Mouse (Mus musculus) midbrain, postnatal 0 days (tissue): ENCODE measurements around the gene Dnajc12. TPM values are rescaled to one million over a fixed set of nuclear protein-coding genes. Genes with fewer than 3 reads are reported as not detected.
A peak's percentile ranks its signal among the peaks of the same experiment; 100 is the strongest.
"Not testable (repeated sequence)": the region's sequence is repeated elsewhere in the genome, so short reads cannot be mapped to it uniquely, and the experiment has no call there.

Source experiments
- ATAC-seq: fragments of 200-750 bp; cut with Nextera tagmentation; 2 replicates; pipeline ENCODE4 v1.8.0; 2017; ENCODE audit warnings: moderate number of reproducible peaks, mild to moderate bottlenecking, moderate TSS enrichment, moderate library complexity; ENCODE audit not compliant: low FRiP score
- DNase-seq: peaks from one replicate; pipeline ENCODE4 v3.0.0-alpha.2; 2015; ENCODE audit warnings: low spot score
- H3K27ac ChIP-seq: fragments of 300-500 bp; sonication (generic); 2 replicates; pipeline ENCODE4 v1.5.1; 2014; ENCODE audit warnings: low read depth, mild to moderate bottlenecking, low read length, mixed read lengths
- H3K27me3 ChIP-seq: fragments of 300-500 bp; sonication (generic); 2 replicates; pipeline ENCODE4 v1.6.1; 2014; ENCODE audit warnings: low read length, control low read depth, mixed read lengths; ENCODE audit not compliant: insufficient read depth
- H3K36me3 ChIP-seq: fragments of 300-500 bp; sonication (generic); 2 replicates; pipeline ENCODE4 v1.6.1; 2014; ENCODE audit warnings: low read length, control low read depth, mixed read lengths; ENCODE audit not compliant: insufficient read depth
- H3K4me1 ChIP-seq: fragments of 300-500 bp; sonication (generic); 2 replicates; pipeline ENCODE4 v1.6.1; 2014; ENCODE audit warnings: mild to moderate bottlenecking, control low read depth, antibody characterized with exemption, low read length, mixed read lengths; ENCODE audit not compliant: insufficient read depth
- H3K4me2 ChIP-seq: fragments of 300-500 bp; sonication (generic); 2 replicates; pipeline ENCODE4 v1.6.1; 2014; ENCODE audit warnings: low read depth, mild to moderate bottlenecking, low read length, mixed read lengths; ENCODE audit not compliant: poor library complexity, severe bottlenecking
- H3K4me3 ChIP-seq: fragments of 300-500 bp; sonication (generic); 2 replicates; pipeline ENCODE4 v1.5.1; 2014; ENCODE audit warnings: low read depth, mild to moderate bottlenecking, low read length, moderate library complexity
- H3K9ac ChIP-seq: fragments of 300-500 bp; sonication (generic); replicated peaks from 2 replicates; pipeline ENCODE4 v1.6.1; 2014; ENCODE audit warnings: mild to moderate bottlenecking, low read length, moderate library complexity, mixed read lengths; ENCODE audit not compliant: poor library complexity, severe bottlenecking
- H3K9me3 ChIP-seq: fragments of 300-500 bp; sonication (generic); 2 replicates; pipeline ENCODE4 v1.6.1; 2016; ENCODE audit warnings: low read length, control low read depth
- CTCF ChIP-seq: IDR thresholded peaks from 2 replicates; pipeline ENCODE4 v1.5.1; 2016; ENCODE audit warnings: antibody characterized with exemption, mild to moderate bottlenecking
- WGBS: fragments of 180-500 bp; shearing (Covaris S2); extraction: QIAGEN DNeasy Blood & Tissue Kit; methylation state at CpG from one replicate; pipeline ENCODE4 v1.1.7; 2014; 5-methylcytosine and 5-hydroxymethylcytosine counted together
- polyA plus RNA-seq: library from polyadenylated mRNA; unstranded; fragments of >200 nt; fragmentation: Nextera tagmentation; extraction: Ambion mirVana; gene quantifications from 2 replicates; pipeline ENCODE4 v1.2.1, GENCODE M21; 2015
- total RNA-seq: library from RNA; depleted of rRNA; stranded (reverse); fragments of >200 nt; gene quantifications from 2 replicates; pipeline ENCODE4 v1.2.3, GENCODE M21; 2014

The Dnajc12 gene
- total and polyA plus RNA-seq, 2 experiments from 2014 or later = 12.8 to 25.5 TPM

DNA sequence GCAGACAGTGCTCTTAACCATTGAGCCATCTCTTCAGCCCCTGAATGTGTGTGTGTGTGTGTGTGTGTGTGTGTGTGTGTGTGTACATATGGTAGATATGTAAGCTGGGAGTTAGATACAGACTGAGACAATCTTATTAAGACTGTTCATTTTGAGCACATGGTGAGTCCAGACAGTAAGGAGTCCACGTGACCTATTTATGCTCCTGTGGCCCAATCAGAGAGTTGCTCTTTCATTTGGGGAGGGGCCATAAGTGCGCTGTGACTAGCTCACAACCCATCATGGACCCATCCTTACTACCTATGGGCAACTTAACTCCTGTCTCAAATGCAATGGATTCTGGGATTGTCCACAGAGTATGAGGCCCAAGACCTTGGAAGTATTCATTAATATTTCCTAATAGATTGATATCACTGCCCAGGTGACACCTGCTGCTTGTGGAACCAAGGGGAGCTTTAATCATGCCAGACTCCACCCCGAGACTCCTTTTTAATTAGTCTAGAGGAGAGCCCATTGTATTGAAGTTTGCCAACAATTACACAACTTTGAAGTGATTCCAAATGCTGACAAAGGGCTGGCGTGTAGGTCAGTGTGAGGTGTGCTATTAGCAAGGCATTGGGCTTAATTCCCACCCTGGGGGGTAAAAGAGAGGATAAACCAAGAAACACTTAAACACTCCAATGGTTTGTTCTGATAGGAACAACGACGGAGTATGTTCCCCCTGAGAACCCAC is 3.1 kb upstream of the Dnajc12 start:
- Histone ChIP-seq H3K4me1 (peaks cover 6% of the 10 kb centered on the region; the same call in 1 of the 2 replicates), H3K36me3 (no peaks in the 10 kb centered on the region)
- no peak for TF ChIP-seq CTCF

DNA sequence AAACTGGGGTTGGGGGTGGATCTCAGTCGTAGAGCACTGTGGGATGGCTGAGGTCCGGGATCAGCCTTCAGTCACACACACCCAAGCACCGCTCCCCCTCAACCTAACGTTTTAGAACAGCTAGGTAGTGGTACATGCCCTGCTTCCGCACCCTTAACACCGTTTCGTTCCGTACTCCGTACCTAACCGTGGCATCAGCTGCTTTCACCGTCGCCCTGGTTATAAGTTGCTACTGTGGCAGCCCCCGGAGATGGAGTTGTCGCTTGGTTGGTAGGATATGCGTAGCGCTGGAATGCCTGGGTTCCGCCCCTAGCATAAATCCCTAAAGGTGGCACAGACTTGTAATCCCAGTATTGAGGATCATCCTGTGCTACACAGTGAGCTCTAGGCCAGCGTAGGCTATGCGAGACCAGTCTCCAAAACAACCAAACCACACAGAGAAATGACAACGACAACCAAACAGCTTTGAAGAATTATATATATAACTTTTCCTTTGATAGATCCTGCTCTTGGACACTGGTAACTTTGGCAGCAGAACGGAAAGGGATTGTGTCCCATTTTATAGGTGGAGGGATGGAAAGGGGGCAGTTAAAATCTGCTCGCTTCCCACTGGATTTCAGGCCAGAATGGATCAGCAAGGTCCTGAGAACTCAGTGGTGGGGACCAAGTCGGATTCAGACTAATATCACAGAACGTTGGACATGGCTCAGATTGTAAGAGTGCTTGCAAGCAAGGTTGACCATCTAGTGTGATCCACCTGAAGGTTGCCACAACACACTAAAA is 554 bp upstream of the Dnajc12 start, which contains the start of gene Sirt1:
Gene Sirt1, minus strand, starts transcription at position 207 of the 783 bp plus-strand sequence.
- ATAC-seq (no peak), DNase-seq (no peak)
- Histone ChIP-seq H3K4me2 (peak within 1 kb of the TSS; percentile 75), H3K4me3 (peak within 1 kb of the TSS; percentile 51), H3K4me1 (peaks cover 6% of the 10 kb centered on the region; the same call in 1 of the 2 replicates), H3K27me3 (no peaks in the 10 kb centered on the region), H3K9ac (peak within 1 kb of the TSS; percentile 54), H3K36me3 (no peaks in the 10 kb centered on the region), H3K9me3 (no peaks in the 10 kb centered on the region), H3K27ac (peak within 1 kb of the TSS; percentile 64)
- no peak for TF ChIP-seq CTCF
- 4% methylated on average over 24 of the region's 24 CpGs for WGBS

More for the DNA sequence above, 3.1 kb upstream of the Dnajc12 start:
- H3K9ac ChIP-seq = no peak overlapping the region
- ATAC-seq (no peak), DNase-seq (no peak)
- H3K27me3 ChIP-seq = no peaks in the 10 kb centered on the region
- H3K4me2 ChIP-seq = no peak overlapping the region
- no peaks in the 10 kb centered on the region for H3K9me3 ChIP-seq
- H3K27ac ChIP-seq = no peak overlapping the region
- H3K4me3 ChIP-seq = no peak overlapping the region
- 67% methylated on average over 6 of the region's 6 CpGs for WGBS

DNA sequence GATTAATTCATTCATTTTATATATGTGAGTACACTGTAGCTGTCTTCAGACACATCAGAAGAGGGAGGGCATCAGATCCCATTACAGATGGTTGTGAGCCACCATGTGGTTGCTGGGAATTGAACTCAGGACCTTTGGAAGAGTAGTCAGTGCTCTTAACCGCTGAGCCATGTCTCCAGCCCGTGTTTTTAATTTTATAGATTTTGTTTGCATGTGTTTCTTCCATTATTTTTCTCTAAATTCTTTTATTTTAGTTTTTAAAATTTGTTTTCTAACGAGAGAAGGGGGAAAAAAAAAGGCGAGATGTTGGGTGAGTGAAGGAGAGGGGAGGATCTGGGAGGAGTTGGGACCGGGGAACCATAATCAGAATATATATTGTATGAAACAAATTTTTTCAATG is 3.7 kb downstream of the Dnajc12 start:
- DNase-seq, H3K27ac ChIP-seq, H3K9me3 ChIP-seq, ATAC-seq, H3K4me1 ChIP-seq, H3K27me3 ChIP-seq, H3K9ac ChIP-seq, H3K36me3 ChIP-seq: not testable (repeated sequence)
- peak overlapping the region; percentile 52 for H3K4me3 ChIP-seq
- 29% methylated on average over 5 of the region's 5 CpGs for WGBS
- peak overlapping the region; percentile 63 for H3K4me2 ChIP-seq

DNA sequence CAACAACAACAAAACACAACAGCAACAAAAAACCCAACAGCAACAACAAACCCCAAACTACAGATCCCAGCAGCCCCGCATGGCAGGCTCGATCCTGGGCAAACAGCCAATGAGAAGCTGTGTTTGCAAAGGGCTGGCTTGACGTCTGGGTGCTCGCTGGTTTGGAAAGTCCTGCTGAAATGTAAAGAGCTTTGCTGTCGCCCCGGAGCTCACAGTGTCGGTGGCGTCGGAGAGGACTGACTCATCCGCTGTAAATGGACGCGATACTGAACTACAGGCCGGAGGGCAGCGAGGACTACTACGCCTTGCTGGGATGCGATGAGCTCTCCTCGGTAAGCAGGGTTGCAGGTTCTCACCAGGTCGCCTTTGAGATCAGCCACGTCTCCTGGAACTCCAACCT is 4.2 kb downstream of the Dnajc12 start:
- Histone ChIP-seq H3K27ac (peak overlapping the region; percentile 18; the same call in 1 of the 2 replicates), H3K36me3 (no peaks in the 10 kb centered on the region), H3K4me2 (peak overlapping the region; percentile 63), H3K4me3 (peak overlapping the region; percentile 52), H3K4me1 (peaks cover 5% of the 10 kb centered on the region; the same call in 1 of the 2 replicates), H3K27me3 (no peaks in the 10 kb centered on the region), H3K9me3 (no peaks in the 10 kb centered on the region), H3K9ac (peak overlapping the region; percentile 50)
- peak; percentile 60 for ATAC-seq
- peak; percentile 95 for DNase-seq
- 0% methylated on average over 19 of the region's 19 CpGs for WGBS
- TF ChIP-seq CTCF = no peak

- Histone ChIP-seq H3K4me3 (peak overlapping the region; percentile 52), H3K9ac (peak overlapping the region; percentile 50), H3K36me3 (no peaks in the 10 kb centered on the region), H3K9me3 (no peaks in the 10 kb centered on the region), H3K4me2 (peak overlapping the region; percentile 63), H3K4me1 (no peaks in the 10 kb centered on the region; the same call in 1 of the 2 replicates), H3K27ac (0 out of 2 replicates have a peak overlapping the region, but pooled peaks have one; percentile 18), H3K27me3 (no peaks in the 10 kb centered on the region)
- DNase-seq (peak; percentile 2), ATAC-seq (no peak)
- no peak; the same call in 1 of the 2 replicates for TF ChIP-seq CTCF
- WGBS = 4% methylated on average over 10 of the region's 10 CpGs
Observed at GRCm38 (mm10) chr10:63386991-63387390, 4.7 kb downstream of the Dnajc12 start.
